Mouse (Mus musculus) testis, adult 2 months (tissue): ENCODE measurements around the gene Gm21170. TPM values are rescaled to one million over a fixed set of nuclear protein-coding genes. Genes with fewer than 3 reads are reported as not detected.
"Not testable (repeated sequence)": the region's sequence is repeated elsewhere in the genome, so short reads cannot be mapped to it uniquely, and the experiment has no call there.

Experiments
- H3K27ac ChIP-seq: fragments of 200-500 bp; 2 replicates; pipeline ENCODE4 v1.5.1; 2012; ENCODE audit warnings: low read depth, low read length; ENCODE audit not compliant: control insufficient read depth, insufficient read depth
- H3K27me3 ChIP-seq: fragments of 200-500 bp; 2 replicates; pipeline ENCODE4 v1.6.1; 2012; ENCODE audit warnings: mild to moderate bottlenecking, low read length, moderate library complexity; ENCODE audit not compliant: control insufficient read depth, insufficient read depth
- H3K36me3 ChIP-seq: fragments of 200-500 bp; 2 replicates; pipeline ENCODE4 v1.6.1; 2012; ENCODE audit warnings: mild to moderate bottlenecking, low read length; ENCODE audit not compliant: control insufficient read depth, insufficient read depth
- H3K4me1 ChIP-seq: fragments of 200-500 bp; 2 replicates; pipeline ENCODE4 v1.6.1; 2012; ENCODE audit warnings: low read length; ENCODE audit not compliant: control insufficient read depth, insufficient read depth
- H3K4me3 ChIP-seq: fragments of 200-500 bp; 2 replicates; pipeline ENCODE4 v1.5.1; 2012; ENCODE audit warnings: low read depth, mild to moderate bottlenecking, low read length, moderate library complexity, mixed read lengths; ENCODE audit not compliant: control insufficient read depth
- polyA plus RNA-seq: library from polyadenylated mRNA; depleted of rRNA; stranded (reverse); fragments of >200 nt; gene quantifications from 2 replicates; pipeline ENCODE4 v1.2.3, GENCODE M21; 2012; rRNA removed

Gene Gm21170
- polyA plus RNA-seq, result not detected in 2 replicates

DNA sequence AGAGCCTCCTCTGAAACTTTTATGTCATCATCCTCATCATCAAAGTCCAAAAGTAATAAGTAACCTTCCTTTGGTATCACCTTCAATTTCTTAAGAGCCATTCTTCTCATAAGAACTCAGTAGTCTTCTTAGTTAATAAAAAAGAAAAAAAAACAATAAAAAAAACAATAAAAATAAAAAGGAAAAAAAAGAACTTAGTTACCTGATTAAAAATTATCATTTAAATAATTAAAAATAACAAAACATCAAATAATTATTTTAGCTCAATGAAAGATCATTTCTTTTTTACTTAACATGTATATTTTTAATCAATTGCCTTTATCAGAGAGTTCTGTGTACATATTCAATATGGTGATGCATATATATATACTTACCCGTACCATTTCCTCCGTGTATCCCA is at the start of gene Gm21170:
Gene Gm21170 (minus strand): TSS at position 101 of the 400 bp plus-strand sequence.
- H3K4me3 ChIP-seq, H3K27me3 ChIP-seq, H3K4me1 ChIP-seq, H3K36me3 ChIP-seq, H3K27ac ChIP-seq: not testable (repeated sequence)

Other genes starting within 250 kb of the Gm21170 start
- gene Gm21256, start 240.1 kb downstream of the Gm21170 start, polyA plus RNA-seq, result 0.14 and 0.16 TPM in 2 replicates